Mouse (Mus musculus) layer of hippocampus, postnatal 10 days (tissue): ENCODE measurements around the gene Sertad4. TPM values are rescaled to one million over a fixed set of nuclear protein-coding genes. Genes with fewer than 3 reads are reported as not detected.

Experiments
- DNase-seq, 2 experiments: peaks; one replicate each; pipeline ENCODE4 v3.0.0; 2021; ENCODE audit warnings: low spot score in 2 of 2
- total RNA-seq, 2 experiments: library from RNA; stranded (reverse); gene quantifications; 2 replicates each; pipeline ENCODE4 v1.2.3; 2021

Sertad4 gene
- total RNA-seq, 2 experiments from 2014 or later, result 29.4 to 30.1 TPM

DNA sequence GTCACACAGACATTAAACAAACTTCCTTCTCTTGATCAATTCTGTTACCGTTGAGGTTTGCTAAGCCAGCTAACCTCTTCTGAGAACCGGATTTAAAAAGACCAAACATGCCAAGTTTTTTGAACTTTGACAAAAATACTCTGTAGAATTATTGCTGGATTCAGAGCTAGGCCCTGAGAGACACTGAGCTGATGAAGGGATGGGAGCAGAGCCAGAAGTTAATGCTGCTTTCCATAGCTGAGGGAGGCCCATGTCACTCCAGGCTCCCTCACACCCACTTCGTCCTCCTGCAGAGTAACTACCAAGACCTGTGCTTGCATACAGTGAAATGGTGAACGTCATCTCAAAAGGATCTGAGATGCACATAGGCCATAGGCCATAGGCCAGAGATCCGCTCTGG is 43.3 kb downstream of the Sertad4 start:
- no peak for DNase-seq

DNA sequence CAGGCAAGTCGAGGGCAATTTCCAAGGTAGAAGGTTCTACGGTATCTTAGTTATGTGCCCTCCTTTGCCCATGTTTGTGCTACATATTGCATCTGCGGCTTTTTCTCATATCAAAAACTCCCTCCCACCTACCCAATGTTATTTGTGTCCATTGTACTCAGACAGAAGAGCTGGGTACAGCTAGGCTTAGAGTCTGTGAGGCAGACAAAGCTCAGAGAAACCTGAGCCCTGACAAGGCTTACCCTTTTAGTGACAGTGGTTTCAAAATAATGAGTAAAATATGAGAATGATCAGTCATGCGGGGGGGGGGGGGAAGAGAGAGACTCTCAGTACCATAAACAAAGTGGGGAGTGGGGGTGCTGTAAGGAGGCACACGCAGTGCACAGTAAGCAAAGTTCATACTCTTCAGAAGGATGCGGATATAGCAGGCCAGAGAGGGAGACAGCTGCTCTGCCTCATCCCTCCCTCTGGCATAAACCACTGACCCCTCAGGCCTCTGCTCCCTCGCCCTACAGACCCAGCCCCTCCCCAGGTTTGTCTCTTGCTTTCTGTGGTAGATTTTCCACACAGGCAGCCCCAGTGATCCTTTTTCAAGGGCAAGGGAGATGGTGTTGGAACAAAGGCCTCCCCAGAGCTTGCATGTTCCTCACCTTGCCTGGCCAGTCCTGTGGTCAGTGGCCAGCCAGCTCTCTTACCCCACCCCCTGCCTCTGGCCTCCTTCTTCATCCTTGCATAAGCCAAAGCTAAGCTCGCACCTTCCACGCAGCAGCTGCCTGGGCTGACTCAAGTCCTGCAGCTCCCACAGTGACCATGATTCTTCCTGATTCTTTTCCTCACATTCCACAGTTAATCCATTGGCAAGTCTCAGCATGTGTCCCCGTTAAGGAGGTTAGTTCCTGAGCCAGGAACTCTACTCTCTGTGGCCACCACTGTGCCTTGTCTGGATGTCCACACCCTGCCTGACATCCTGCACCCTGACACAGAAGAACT is 49.1 kb downstream of the Sertad4 start:
- DNase-seq, result no peak

- DNase-seq, result no peak
These were observed 55.2 kb downstream of the Sertad4 start for GRCm38 (mm10) chr1:192800338-192800737.

GRCm38 (mm10) chr1:192799165-192799991 is 56.2 kb downstream of the Sertad4 start:
- no peak for DNase-seq

DNA sequence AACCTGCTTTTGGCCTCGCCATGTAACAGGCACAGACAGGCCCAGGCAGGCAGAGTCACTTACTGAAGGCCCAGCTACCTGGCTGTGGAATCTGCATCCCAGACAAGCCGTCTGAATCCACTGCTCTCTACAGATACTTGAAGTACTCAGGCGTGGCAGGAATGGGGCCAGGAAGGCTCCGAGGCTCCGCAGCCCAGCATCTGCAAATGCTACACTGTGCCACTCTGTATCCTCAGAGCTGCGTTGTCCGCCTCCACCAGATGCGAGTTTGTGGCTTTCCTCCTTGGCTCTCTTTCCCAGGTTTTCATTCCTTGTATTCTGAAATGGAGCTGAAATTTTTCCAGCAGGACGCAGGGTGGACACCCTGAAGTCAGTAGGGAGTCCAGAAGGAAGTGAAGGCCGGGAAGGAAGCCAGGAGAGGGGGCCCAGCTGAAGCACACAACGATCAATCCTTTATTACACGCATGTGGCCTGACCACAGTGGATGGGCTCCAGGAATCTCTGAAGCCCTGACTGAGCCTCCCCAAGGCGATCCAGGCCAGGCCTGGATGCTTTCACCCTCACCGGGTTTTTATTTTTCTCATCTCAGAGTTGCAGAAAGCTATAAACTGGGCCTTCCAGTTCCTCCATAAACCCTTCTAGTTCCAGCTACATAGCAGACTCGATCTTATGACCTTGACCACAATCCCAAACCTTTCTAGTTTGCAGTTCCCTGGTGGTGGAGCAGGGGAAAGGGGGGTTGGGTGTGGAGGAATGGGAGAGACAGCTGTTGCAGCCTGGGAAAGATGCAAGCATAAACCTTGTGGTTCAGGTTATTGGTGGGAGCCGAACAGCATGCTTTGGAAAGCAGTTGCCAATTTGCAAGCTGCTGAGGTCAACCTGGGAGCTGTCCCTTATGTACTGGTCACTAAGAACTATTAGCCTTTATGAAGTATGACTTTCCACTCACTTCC is 57.1 kb downstream of the Sertad4 start:
- DNase-seq, result no peak

GRCm38 (mm10) chr1:192797011-192797274 is 58.6 kb downstream of the Sertad4 start:
- DNase-seq, result no peak

- no peak for DNase-seq
These were observed 59.1 kb downstream of the Sertad4 start for GRCm38 (mm10) chr1:192796201-192797010.

GRCm38 (mm10) chr1:192794957-192795745 is 60.4 kb downstream of the Sertad4 start:
- DNase-seq, result no peak

Other genes starting within 250 kb of the Sertad4 start
- gene Hhat, start 84.5 kb downstream of the Sertad4 start, total RNA-seq, result 1 to 10 TPM; 2.0 to 2.8 TPM
- 10 to 100 TPM; 21.9 to 24.2 TPM for gene Syt14, start 180.0 kb upstream of the Sertad4 start, total RNA-seq